Mouse (Mus musculus) cerebellum, adult 11-12 months (tissue): Measurements from ENCODE around the gene Retreg1.

Experiments
- DNase-seq: peaks from one replicate; pipeline ENCODE4 v3.0.0; 2022

Gene Retreg1

GRCm38 (mm10) chr15:26022636-26023035 is 179.7 kb downstream of the Retreg1 start:
- no peak for DNase-seq
